Mouse (Mus musculus): ENCODE measurements around the gene Basp1. TPM values are rescaled to one million over a fixed set of nuclear protein-coding genes. Genes with fewer than 3 reads are reported as not detected.

The Basp1 gene
- polyA plus RNA-seq, 1 experiment from 2014 or later: 32.7 TPM

- ATAC-seq: no peak
- H3K36me3 ChIP-seq: no peaks in the 10 kb centered on the region
- H3K27ac ChIP-seq: no peak overlapping the region
- H3K4me2 ChIP-seq (replicated peaks): no peak overlapping the region
- H3K9me3 ChIP-seq: no peaks in the 10 kb centered on the region
- 73% methylated on average over 8 of the region's 8 CpGs for WGBS
- no peak overlapping the region for H3K9ac ChIP-seq
- H3K4me1 ChIP-seq (replicated peaks): peaks cover 9% of the 10 kb centered on the region; the same call in 1 of the 2 replicates
- H3K4me3 ChIP-seq (replicated peaks): no peak overlapping the region
- H3K27me3 ChIP-seq (replicated peaks): 0 out of 2 replicates have a peak, but pooled peaks cover 3% of the 10 kb centered on the region
These were observed 29.7 kb upstream of the Basp1 start for GRCm38 (mm10) chr15:25443140-25443790.

- 0 out of 2 replicates have a peak, but pooled peaks cover 3% of the 10 kb centered on the region for H3K27me3 ChIP-seq (replicated peaks)
- H3K4me1 ChIP-seq (replicated peaks): peaks cover 9% of the 10 kb centered on the region; the same call in 1 of the 2 replicates
- H3K4me3 ChIP-seq (replicated peaks): no peak overlapping the region
- no peak overlapping the region for H3K4me2 ChIP-seq (replicated peaks)
- H3K9me3 ChIP-seq: no peaks in the 10 kb centered on the region
- no peak for ATAC-seq
- no peak overlapping the region for H3K9ac ChIP-seq
- 85% methylated on average over 9 of the region's 9 CpGs for WGBS
- no peak overlapping the region for H3K27ac ChIP-seq
- H3K36me3 ChIP-seq: no peaks in the 10 kb centered on the region
These were observed 28.3 kb upstream of the Basp1 start for GRCm38 (mm10) chr15:25441868-25442185.

- Histone ChIP-seq H3K27ac (no peak overlapping the region), H3K36me3 (no peaks in the 10 kb centered on the region), H3K9me3 (no peaks in the 10 kb centered on the region), H3K4me2 (replicated peaks) (peak overlapping the region; percentile 48), H3K4me1 (replicated peaks) (peaks cover 9% of the 10 kb centered on the region; the same call in 1 of the 2 replicates), H3K27me3 (replicated peaks) (0 out of 2 replicates have a peak, but pooled peaks cover 3% of the 10 kb centered on the region), H3K9ac (no peak overlapping the region), H3K4me3 (replicated peaks) (no peak overlapping the region)
- WGBS: 19% methylated on average over 24 of the region's 24 CpGs
- ATAC-seq: no peak
These were observed 27.7 kb upstream of the Basp1 start for GRCm38 (mm10) chr15:25440991-25441867.

- H3K4me1 ChIP-seq (replicated peaks): peaks cover 2% of the 10 kb centered on the region; the same call in 1 of the 2 replicates
- no peaks in the 10 kb centered on the region for H3K9me3 ChIP-seq
- no peak overlapping the region for H3K9ac ChIP-seq
- H3K4me3 ChIP-seq (replicated peaks): no peak overlapping the region
- no peaks in the 10 kb centered on the region for H3K36me3 ChIP-seq
- 81% methylated on average over 8 of the region's 8 CpGs for WGBS
- no peak overlapping the region for H3K27ac ChIP-seq
- 0 out of 2 replicates have a peak, but pooled peaks cover 3% of the 10 kb centered on the region for H3K27me3 ChIP-seq (replicated peaks)
- ATAC-seq: no peak
- H3K4me2 ChIP-seq (replicated peaks): no peak overlapping the region
These were observed 26.8 kb upstream of the Basp1 start for GRCm38 (mm10) chr15:25440317-25440716.

GRCm38 (mm10) chr15:25432341-25432740 is 18.8 kb upstream of the Basp1 start:
- H3K4me3 ChIP-seq (replicated peaks): no peak overlapping the region
- H3K4me2 ChIP-seq (replicated peaks): no peak overlapping the region
- 82% methylated on average over 1 of the region's 1 CpGs for WGBS
- H3K9ac ChIP-seq: no peak overlapping the region
- no peaks in the 10 kb centered on the region for H3K36me3 ChIP-seq
- H3K9me3 ChIP-seq: no peaks in the 10 kb centered on the region
- no peak overlapping the region for H3K27ac ChIP-seq
- H3K27me3 ChIP-seq (replicated peaks): no peaks in the 10 kb centered on the region
- no peaks in the 10 kb centered on the region for H3K4me1 ChIP-seq (replicated peaks)
- no peak for ATAC-seq

- no peak overlapping the region for H3K27ac ChIP-seq
- no peak for ATAC-seq
- no peak overlapping the region for H3K4me3 ChIP-seq (replicated peaks)
- H3K4me2 ChIP-seq (replicated peaks): no peak overlapping the region
- no peaks in the 10 kb centered on the region for H3K27me3 ChIP-seq (replicated peaks)
- 70% methylated on average over 3 of the region's 3 CpGs for WGBS
- no peaks in the 10 kb centered on the region for H3K9me3 ChIP-seq
- no peaks in the 10 kb centered on the region for H3K36me3 ChIP-seq
- H3K9ac ChIP-seq: no peak overlapping the region
- H3K4me1 ChIP-seq (replicated peaks): no peaks in the 10 kb centered on the region
These were observed 16.6 kb upstream of the Basp1 start for GRCm38 (mm10) chr15:25430167-25430566.

GRCm38 (mm10) chr15:25429007-25429406 is 15.4 kb upstream of the Basp1 start:
- Histone ChIP-seq H3K4me2 (replicated peaks) (no peak overlapping the region), H3K36me3 (no peaks in the 10 kb centered on the region), H3K9ac (no peak overlapping the region), H3K27ac (no peak overlapping the region), H3K4me3 (replicated peaks) (no peak overlapping the region), H3K27me3 (replicated peaks) (no peaks in the 10 kb centered on the region), H3K9me3 (no peaks in the 10 kb centered on the region), H3K4me1 (replicated peaks) (no peaks in the 10 kb centered on the region)
- ATAC-seq: no peak
- 71% methylated on average over 7 of the region's 7 CpGs for WGBS

GRCm38 (mm10) chr15:25428551-25428950 is 15.0 kb upstream of the Basp1 start:
- no peak overlapping the region for H3K27ac ChIP-seq
- no peak overlapping the region for H3K4me2 ChIP-seq (replicated peaks)
- no peak overlapping the region for H3K4me3 ChIP-seq (replicated peaks)
- 41% methylated on average over 7 of the region's 7 CpGs for WGBS
- H3K9ac ChIP-seq: no peak overlapping the region
- ATAC-seq: no peak
- H3K27me3 ChIP-seq (replicated peaks): no peaks in the 10 kb centered on the region
- H3K36me3 ChIP-seq: no peaks in the 10 kb centered on the region
- H3K4me1 ChIP-seq (replicated peaks): no peaks in the 10 kb centered on the region
- no peaks in the 10 kb centered on the region for H3K9me3 ChIP-seq

- WGBS: 89% methylated on average over 9 of the region's 9 CpGs
- Histone ChIP-seq H3K36me3 (no peaks in the 10 kb centered on the region), H3K9ac (no peak overlapping the region), H3K27me3 (replicated peaks) (no peaks in the 10 kb centered on the region), H3K9me3 (no peaks in the 10 kb centered on the region), H3K4me1 (replicated peaks) (no peaks in the 10 kb centered on the region), H3K4me3 (replicated peaks) (no peak overlapping the region), H3K4me2 (replicated peaks) (no peak overlapping the region), H3K27ac (no peak overlapping the region)
- ATAC-seq: no peak
These were observed 6.7 kb upstream of the Basp1 start for GRCm38 (mm10) chr15:25420266-25420665.

GRCm38 (mm10) chr15:25416367-25416766 is 2.8 kb upstream of the Basp1 start:
- H3K4me2 ChIP-seq (replicated peaks): no peak overlapping the region
- no peak overlapping the region for H3K9ac ChIP-seq
- no peak for ATAC-seq
- WGBS: 52% methylated on average over 6 of the region's 6 CpGs
- H3K4me1 ChIP-seq (replicated peaks): peaks cover 3% of the 10 kb centered on the region; the same call in 1 of the 2 replicates
- no peaks in the 10 kb centered on the region for H3K9me3 ChIP-seq
- no peaks in the 10 kb centered on the region for H3K36me3 ChIP-seq
- H3K27me3 ChIP-seq (replicated peaks): no peaks in the 10 kb centered on the region
- no peak overlapping the region for H3K27ac ChIP-seq
- H3K4me3 ChIP-seq (replicated peaks): no peak overlapping the region

GRCm38 (mm10) chr15:25415958-25416357 is 2.4 kb upstream of the Basp1 start:
- H3K4me1 ChIP-seq (replicated peaks): peaks cover 3% of the 10 kb centered on the region; the same call in 1 of the 2 replicates
- no peak overlapping the region for H3K4me3 ChIP-seq (replicated peaks)
- no peaks in the 10 kb centered on the region for H3K9me3 ChIP-seq
- WGBS: 66% methylated on average over 4 of the region's 4 CpGs
- H3K9ac ChIP-seq: no peak overlapping the region
- H3K27me3 ChIP-seq (replicated peaks): no peaks in the 10 kb centered on the region
- H3K27ac ChIP-seq: no peak overlapping the region
- no peaks in the 10 kb centered on the region for H3K36me3 ChIP-seq
- H3K4me2 ChIP-seq (replicated peaks): no peak overlapping the region
- ATAC-seq: no peak

- Histone ChIP-seq H3K4me3 (replicated peaks) (peak overlapping the region; percentile 86), H3K36me3 (no peaks in the 10 kb centered on the region), H3K27me3 (replicated peaks) (no peaks in the 10 kb centered on the region), H3K9ac (peak overlapping the region; percentile 46; the same call in 1 of the 2 replicates), H3K4me1 (replicated peaks) (peaks cover 3% of the 10 kb centered on the region; the same call in 1 of the 2 replicates), H3K27ac (peak overlapping the region; percentile 74), H3K4me2 (replicated peaks) (peak overlapping the region; percentile 87), H3K9me3 (no peaks in the 10 kb centered on the region)
- peak; percentile 51 for ATAC-seq
- under 1% methylated on average over 14 of the region's 14 CpGs for WGBS
These were observed 1.2 kb upstream of the Basp1 start for GRCm38 (mm10) chr15:25414747-25415119.
